Mouse (Mus musculus): ENCODE results near the gene Adam4.
"Not testable (repeated sequence)": the region's sequence is repeated elsewhere in the genome, so short reads cannot be mapped to it uniquely, and the experiment has no call there.

Adam4 gene

GRCm38 (mm10) chr12:81421846-81422245 is at the start of gene Adam4:
TSS of gene Adam4 (minus strand) at chr12:81421946.
- DNase-seq: no peak

DNA sequence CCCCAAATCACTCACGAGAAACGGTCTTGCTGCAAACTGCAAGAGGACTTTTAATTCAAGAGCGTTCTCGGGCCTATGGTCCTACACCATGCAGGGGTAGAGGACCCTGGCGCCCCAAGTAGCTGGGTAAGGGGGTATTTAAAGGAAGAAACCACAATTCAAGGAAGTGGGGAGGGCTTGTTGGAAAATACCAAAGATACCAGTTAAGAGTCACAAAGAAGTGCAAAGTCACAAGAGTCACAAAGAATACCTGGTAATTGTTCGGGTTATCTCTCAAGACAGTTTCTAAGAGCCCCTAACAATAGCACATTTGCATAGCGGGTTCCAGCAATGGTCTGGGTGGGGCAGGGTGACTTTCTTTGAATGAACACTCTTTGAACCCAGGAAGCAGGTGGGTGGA is 37.3 kb upstream of the Adam4 start:
- not testable (repeated sequence) for DNase-seq

DNA sequence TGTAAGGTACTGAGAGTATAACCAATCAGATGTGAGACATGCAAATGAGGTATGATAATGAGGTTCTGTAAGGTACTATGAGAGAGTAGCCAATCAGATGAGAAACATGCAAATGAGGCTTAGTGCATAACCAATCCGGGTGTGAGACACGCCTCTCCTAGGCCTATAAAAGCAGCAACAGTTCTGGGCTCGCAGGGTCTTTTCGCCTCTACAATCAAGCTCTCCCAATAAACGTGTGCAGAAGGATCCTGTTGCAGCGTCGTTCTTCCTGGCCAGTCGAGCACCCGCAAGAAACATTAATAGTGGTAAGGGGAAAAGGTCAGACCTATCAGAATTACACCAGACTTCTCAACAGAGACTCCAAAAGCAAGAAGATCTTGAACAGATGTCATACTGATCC is 17.2 kb upstream of the Adam4 start:
- not testable (repeated sequence) for DNase-seq

DNA sequence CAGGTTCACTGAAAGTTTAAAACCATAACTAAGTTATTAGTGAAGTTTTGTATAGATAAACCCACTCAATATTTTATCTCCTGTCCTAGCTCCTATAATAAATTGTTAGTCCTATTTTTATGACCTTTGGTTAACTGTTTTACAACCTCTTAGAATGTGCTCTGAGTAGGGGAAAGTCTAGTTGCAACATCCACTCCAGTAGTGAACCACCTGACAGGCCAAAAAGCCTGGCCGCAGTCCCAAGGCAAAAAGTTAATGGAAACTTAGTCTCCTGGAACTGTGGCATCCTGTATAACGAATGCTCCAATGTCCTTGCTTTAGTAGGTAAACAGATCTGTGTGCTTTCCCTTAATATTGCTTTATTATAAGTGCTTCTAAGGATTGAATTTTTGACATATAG is 13.0 kb upstream of the Adam4 start:
- peak; percentile 27 to 69 for DNase-seq

GRCm38 (mm10) chr12:81413211-81413610 is 8.5 kb downstream of the Adam4 start:
- no peak for DNase-seq

GRCm38 (mm10) chr12:81408966-81409365 is 12.8 kb downstream of the Adam4 start:
- DNase-seq: no peak

DNA sequence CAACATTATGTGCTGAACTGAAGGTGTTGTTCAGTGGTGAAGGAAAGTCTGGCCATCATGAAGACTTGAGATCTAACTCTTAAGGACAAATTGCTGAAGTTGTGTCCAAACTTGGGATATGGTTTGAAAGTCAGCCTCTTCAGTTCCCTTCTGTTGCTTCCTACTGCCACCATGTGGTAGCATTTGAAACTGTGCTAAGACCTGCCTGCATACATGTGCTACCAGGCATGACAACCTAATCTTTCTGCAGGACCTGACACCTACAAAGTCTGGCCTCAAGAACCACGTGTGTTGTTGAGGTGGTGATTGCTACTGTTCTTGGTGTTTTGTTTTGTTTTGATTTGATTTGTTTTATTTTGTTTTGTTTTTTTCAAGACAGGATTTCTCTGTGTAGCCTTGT is 19.6 kb downstream of the Adam4 start:
- DNase-seq: peak; percentile 19 to 64

DNA sequence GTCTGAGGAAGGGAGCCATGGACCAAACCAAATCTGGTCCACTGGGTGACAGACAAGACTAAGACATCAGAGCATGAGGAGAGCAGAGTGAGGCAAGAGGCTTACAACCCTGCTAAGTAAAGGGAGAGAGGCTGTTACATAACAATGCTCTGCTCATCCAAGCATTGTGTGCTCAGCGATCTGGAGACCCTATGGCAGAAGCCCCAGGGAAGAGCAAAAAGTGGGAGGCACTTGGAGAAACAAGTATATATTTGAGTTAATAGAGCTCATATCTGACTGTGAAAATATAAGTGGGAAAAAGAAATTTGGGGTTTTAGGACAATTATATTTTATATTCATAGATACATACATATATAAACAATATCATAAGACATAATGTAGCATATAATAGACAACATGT is 42.4 kb downstream of the Adam4 start, which contains the start of gene Gm4787:
Gene Gm4787, minus strand, starts transcription at position 101 of the 400 bp plus-strand sequence.
- DNase-seq: not testable (repeated sequence)

Measured in kidney, adult 8-10 months (tissue).